Mouse (Mus musculus): ENCODE measurements around the gene Ctdsp2.

Gene Ctdsp2

GRCm38 (mm10) chr10:126991676-126992075 is 13.2 kb downstream of the Ctdsp2 start:
- no peak for DNase-seq

DNA sequence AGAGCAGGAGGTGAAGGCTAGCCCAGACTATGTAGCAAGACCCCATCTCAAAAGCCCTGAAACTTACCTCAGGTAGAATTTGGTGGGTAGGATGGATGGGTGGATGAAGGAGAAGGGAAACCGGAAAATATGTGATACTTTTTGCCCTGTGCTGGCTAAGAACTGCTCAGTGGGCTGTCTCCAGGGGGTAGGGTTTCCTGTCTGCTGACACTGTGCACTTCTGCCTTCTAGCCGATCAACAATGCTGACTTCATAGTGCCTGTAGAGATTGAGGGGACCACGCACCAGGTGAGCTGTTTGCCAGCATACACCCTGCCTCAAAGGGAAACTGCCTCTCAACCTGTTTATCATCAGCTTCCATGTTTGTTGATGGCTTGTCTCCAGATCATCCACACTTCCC is 15.1 kb downstream of the Ctdsp2 start:
- no peak for DNase-seq

GRCm38 (mm10) chr10:126997340-126998113 is 19.0 kb downstream of the Ctdsp2 start:
- DNase-seq, result no peak

GRCm38 (mm10) chr10:127000529-127000928 is 22.0 kb downstream of the Ctdsp2 start, which contains the start of gene Avil:
TSS of gene Avil (plus strand) at chr10:127000709.
- no peak for DNase-seq

GRCm38 (mm10) chr10:127001297-127001696 is 22.8 kb downstream of the Ctdsp2 start:
- DNase-seq, result no peak

DNA sequence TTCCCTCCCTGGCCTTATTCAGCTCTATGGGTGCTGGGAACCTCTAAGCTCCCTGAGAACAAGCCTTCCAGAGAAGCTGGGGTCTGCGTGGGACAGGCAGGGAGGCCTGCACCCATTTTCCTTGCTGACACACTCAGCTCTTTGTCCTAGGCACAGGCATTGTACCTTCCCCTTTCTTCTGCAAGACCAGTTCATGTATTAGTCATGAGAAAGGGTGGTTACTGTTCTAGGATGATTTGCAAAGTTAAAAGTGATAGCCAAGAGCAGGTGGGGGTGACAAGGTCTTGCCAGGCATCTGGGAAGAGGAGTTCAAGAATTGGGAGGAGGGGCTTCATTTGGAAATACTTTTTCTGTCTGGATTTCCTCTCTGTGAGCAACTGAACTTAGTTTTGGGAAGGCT is 23.5 kb downstream of the Ctdsp2 start:
- no peak for DNase-seq

- no peak for DNase-seq
Measured at GRCm38 (mm10) chr10:127002765-127003164, 24.2 kb downstream of the Ctdsp2 start.

- no peak for DNase-seq
Measured at GRCm38 (mm10) chr10:127003334-127003733, 24.8 kb downstream of the Ctdsp2 start.

GRCm38 (mm10) chr10:127003806-127004205 is 25.3 kb downstream of the Ctdsp2 start:
- DNase-seq, result no peak

DNA sequence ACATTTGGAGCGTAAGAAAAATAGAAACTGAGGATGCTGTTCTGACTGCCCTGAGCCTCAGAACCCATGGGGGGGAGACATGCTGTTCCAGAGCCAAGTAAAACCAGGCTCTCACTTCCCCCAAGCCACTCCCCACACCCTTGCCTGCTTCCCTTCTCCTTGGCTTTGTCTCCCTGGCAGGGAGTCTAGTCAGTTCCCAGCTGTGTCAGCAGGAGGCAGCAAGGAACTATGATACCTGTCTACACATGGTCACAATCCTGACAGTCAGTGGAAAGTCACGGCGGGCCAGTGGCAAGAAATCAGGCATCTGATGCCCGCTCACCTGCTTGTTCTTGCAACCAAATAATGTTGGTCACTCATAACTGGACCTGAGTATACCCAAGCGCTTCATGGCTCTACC is 38.0 kb downstream of the Ctdsp2 start:
- peak; percentile 69 to 73 for DNase-seq

GRCm38 (mm10) chr10:127017071-127017470 is 38.6 kb downstream of the Ctdsp2 start:
- DNase-seq, result no peak

DNA sequence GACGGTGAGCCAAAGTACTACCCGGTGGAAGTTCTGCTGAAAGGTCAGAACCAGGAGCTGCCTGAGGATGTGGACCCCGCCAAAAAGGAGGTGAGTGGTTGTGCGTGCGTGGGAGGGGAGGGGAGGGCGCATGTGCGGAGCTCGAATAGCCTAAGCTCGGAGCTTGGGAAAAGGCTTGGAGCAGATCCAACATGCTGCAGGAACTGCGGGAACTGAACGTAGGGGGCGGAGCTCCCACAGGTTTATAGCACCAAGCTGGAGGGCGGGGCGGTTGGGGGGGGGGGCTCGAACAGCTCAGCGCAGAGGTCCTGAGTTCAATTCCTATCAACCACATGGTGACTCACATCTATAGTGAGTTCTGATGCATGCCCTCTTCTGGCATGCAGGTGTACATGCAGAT is 39.9 kb downstream of the Ctdsp2 start:
- DNase-seq, result no peak

- DNase-seq, result peak; percentile 96 to 97
Measured at GRCm38 (mm10) chr10:127030336-127031296, 52.1 kb downstream of the Ctdsp2 start, which contains the start of gene Tsfm. TSS of gene Tsfm (minus strand) at chr10:127030840.

DNA sequence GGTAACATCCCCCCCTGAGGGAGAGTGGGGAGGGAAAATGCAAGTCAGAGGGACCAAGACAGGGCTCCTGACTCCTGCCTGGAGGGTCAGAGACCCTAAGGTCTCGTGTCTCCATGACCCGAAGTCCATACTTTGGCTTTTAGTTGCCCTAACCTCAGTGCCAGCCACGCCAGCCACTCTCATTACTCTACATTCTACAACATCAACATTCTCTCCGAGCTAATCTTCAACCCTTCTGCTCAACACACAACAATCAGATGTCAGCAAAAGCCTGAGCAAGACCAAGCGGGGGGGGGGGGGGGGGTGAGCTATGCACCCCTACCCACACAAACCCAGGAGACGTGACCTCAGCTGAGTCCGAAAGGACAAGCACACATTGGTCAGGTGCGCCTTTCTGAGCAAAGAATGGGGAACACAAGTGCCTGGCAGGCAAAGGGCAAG is 54.8 kb downstream of the Ctdsp2 start:
- peak; percentile 32 to 33 for DNase-seq

DNA sequence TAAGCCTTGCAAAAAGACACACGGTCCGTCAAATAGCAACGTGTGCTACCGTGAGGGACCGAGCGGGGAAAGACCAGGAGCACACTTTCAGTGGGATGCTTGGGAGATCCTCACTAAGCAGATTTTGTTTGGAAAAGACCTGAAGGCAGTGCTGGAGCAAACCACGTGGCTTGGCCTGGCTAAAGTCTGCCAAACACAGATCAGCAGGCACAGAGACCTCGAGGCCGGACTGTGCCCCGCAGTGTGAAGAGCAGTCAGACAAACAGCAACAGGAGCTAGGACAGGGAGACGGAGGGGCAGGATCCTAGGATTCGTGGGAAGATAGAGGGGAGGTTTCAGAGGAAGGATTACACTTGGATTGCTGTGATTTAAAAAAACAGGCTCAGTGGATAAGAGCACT is 57.8 kb downstream of the Ctdsp2 start:
- peak in 1 of 2 experiments; percentile 52 for DNase-seq

DNA sequence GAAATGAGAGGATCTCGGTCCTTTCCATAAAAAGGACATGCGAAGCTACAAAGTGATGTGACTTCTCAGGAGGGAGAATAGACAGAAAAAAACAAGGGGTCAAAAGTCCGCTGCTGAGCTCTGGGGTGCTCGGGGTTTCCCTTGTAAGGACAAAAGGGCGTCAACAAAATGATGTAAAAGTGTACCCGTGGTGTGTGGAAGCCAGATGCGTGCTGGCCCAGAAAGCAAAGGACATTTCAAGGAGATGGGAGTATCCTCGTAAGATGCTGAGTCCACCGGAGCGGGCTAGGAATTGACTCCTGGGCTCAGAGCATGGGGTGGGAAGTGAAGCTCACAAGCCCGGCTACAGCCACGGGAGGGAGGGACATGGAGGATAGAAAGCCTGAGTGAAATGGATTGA is 59.1 kb downstream of the Ctdsp2 start:
- no peak for DNase-seq

DNA sequence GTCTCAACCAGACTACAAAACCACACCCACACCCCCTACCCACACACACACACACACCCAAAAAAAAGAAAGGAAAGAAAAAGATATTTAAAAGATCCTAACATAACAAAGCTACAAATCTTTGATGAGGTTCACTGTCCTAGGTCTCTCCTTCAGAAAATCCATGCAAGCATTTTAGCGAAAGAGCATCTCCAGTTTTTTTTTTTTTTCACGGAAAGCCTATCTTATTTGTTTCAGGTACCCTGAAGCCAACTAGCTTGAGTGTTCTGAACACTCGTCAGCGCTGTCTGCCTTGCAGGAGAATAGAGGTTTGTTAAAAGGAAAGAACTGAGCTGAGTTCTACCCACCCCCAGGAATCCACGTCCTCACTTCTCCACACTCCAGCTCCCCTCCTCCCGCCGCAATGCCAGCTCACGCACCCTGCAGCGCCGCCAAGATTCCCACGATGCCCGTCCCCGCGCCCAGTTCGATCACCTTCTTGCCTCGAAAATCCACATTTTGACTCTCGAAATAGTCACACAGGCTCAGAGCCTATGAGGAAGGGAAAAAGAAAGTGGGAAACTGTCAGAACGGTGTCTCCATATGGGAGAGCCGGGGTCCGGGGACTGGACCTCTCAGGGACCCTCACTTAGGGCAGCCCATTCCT is 62.2 kb downstream of the Ctdsp2 start:
- DNase-seq, result peak; percentile 27 to 43

DNA sequence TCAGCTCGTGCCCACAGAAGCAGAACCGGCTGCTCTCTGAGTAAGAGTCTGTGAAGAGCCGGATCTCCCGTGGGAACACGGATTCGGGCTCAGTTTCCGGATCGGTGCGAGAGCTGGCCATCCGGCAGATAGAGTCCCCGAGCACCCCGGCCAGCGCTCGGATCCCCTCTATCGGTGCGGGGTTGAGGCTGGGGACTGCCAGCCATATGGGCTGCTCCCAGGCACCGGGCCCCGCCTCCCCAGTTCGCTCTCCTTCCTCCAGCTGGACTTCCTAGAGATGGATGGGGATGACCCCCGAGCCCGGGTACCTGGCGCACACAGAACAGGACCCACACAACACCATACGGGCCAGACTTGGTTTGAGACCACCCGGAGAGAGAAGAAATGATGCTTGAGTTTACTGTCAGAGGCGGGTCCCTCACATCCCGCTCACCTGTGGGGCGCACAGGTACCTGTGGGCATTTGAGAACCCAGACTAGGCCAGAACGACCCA is 62.8 kb downstream of the Ctdsp2 start, which contains the start of the genes Mettl1 and Eef1akmt3:
Gene Mettl1, plus strand, starts transcription at position 141 of the 493 bp plus-strand sequence.
Gene Eef1akmt3, minus strand, starts transcription at position 240 of the 493 bp plus-strand sequence.
- DNase-seq, result peak; percentile 61 to 70

DNA sequence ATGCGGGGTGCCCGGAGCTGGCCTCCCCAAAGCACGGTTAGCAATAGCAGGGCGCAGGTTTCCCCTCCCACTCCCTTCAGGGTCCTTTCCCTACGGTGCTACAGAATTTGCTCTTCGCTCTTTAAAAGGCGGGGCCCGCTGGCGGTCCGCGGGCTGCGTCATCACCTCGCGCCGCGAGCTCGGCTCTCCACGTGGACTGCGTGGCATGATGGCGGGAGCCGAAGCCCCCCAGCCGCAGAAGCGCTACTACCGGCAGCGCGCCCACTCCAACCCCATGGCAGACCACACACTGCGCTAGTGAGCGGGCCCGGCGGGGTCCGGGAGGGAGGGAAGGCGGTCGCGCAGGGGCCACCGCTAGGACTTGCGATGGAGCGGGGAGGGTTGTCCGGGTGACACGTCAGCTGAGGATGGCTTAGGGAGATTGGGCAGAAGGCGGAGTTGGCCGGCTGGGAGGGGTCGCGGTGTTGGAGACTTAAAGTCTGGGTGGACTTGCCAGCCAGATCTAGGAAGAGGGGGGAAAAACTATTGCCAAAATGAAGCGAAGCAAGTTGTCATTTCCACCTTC is 63.3 kb downstream of the Ctdsp2 start:
- DNase-seq, result peak; percentile 93 to 95

- no peak for DNase-seq
Measured at GRCm38 (mm10) chr10:127042468-127043115, 64.1 kb downstream of the Ctdsp2 start.

GRCm38 (mm10) chr10:127043187-127043586 is 64.7 kb downstream of the Ctdsp2 start:
- peak; percentile 44 to 65 for DNase-seq

- DNase-seq, result no peak
Measured at GRCm38 (mm10) chr10:127047954-127048353, 69.4 kb downstream of the Ctdsp2 start, which contains the start of gene Cyp27b1. TSS of gene Cyp27b1 (plus strand) at chr10:127048250.

All from kidney, postnatal 4 days (tissue).